Mouse (Mus musculus): Measurements from ENCODE around the gene Gpr153. TPM values are rescaled to one million over a fixed set of nuclear protein-coding genes. Genes with fewer than 3 reads are reported as not detected.

Gpr153 gene
- polyA plus RNA-seq, 1 experiment from 2014 or later = 0.81 TPM

GRCm38 (mm10) chr4:152324641-152325562 is 50.9 kb downstream of the Gpr153 start:
- Histone ChIP-seq H3K27me3 (no peaks in the 10 kb centered on the region), H3K4me3 (replicated peaks) (peak overlapping the region; percentile 84), H3K4me2 (peak overlapping the region; percentile 91), H3K9me3 (replicated peaks) (no peaks in the 10 kb centered on the region), H3K9ac (peak overlapping the region; percentile 52), H3K27ac (no peak overlapping the region), H3K36me3 (peaks cover 25% of the 10 kb centered on the region), H3K4me1 (replicated peaks) (peaks cover 40% of the 10 kb centered on the region)
- DNase-seq (no peak), ATAC-seq (ENCODE audit: low read depth) (peak; percentile 46)
- WGBS (ENCODE audit: insufficient replicate concordance) = 43% methylated on average over 16 of the region's 16 CpGs

- Histone ChIP-seq H3K27ac (peak within 1 kb of the TSS; percentile 80), H3K9me3 (replicated peaks) (no peaks in the 10 kb centered on the region), H3K36me3 (peaks cover 34% of the 10 kb centered on the region), H3K4me3 (replicated peaks) (peak within 1 kb of the TSS; percentile 84), H3K4me1 (replicated peaks) (peaks cover 40% of the 10 kb centered on the region), H3K9ac (peak within 1 kb of the TSS; percentile 89), H3K27me3 (no peaks in the 10 kb centered on the region), H3K4me2 (peak within 1 kb of the TSS; percentile 91)
- ATAC-seq (ENCODE audit: low read depth) = peak; percentile 94
- peak; percentile 94 for DNase-seq
- under 1% methylated on average over 70 of the region's 70 CpGs for WGBS (ENCODE audit: insufficient replicate concordance)
Measured at GRCm38 (mm10) chr4:152325574-152326411, 51.8 kb downstream of the Gpr153 start, which contains the start of gene Rpl22. TSS of gene Rpl22 (plus strand) at chr4:152325742.

DNA sequence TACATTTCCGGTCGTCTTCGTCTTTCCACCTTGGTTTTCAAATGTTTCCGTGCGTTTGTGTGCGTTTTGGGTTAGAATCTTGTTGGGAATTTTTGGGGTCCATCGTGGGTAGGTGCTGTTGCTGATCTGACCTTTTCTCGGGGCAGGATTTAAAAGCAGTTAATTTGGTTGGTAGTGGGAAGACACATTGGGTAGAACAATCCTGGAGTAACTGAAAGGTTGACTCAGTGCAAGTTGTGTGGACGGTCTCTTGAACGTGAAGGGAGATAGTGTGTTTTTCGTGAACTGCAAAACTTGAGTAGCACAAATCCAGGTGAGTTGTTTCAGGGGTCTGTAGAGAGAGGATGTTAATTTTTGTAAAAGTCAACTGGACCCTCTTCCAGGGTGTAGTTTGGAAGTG is 52.5 kb downstream of the Gpr153 start:
- no peak for ATAC-seq (ENCODE audit: low read depth)
- H3K36me3 ChIP-seq = peaks cover 42% of the 10 kb centered on the region
- H3K27me3 ChIP-seq = no peaks in the 10 kb centered on the region
- H3K9ac ChIP-seq = peak overlapping the region; percentile 89
- H3K4me2 ChIP-seq = peak overlapping the region; percentile 91
- no peak for DNase-seq
- peaks cover 40% of the 10 kb centered on the region for H3K4me1 ChIP-seq (replicated peaks)
- WGBS (ENCODE audit: insufficient replicate concordance) = 1% methylated on average over 11 of the region's 11 CpGs
- peak overlapping the region; percentile 84 for H3K4me3 ChIP-seq (replicated peaks)
- peak overlapping the region; percentile 80 for H3K27ac ChIP-seq
- no peaks in the 10 kb centered on the region for H3K9me3 ChIP-seq (replicated peaks)

- H3K36me3 ChIP-seq = peaks cover 63% of the 10 kb centered on the region
Measured at GRCm38 (mm10) chr4:152328691-152329090, 54.7 kb downstream of the Gpr153 start.

GRCm38 (mm10) chr4:152332952-152333351 is 58.9 kb downstream of the Gpr153 start:
- Histone ChIP-seq H3K27me3 (peaks cover 21% of the 10 kb centered on the region), H3K4me1 (replicated peaks) (peaks cover 14% of the 10 kb centered on the region), H3K36me3 (peaks cover 78% of the 10 kb centered on the region), H3K27ac (no peak overlapping the region), H3K4me2 (no peak overlapping the region), H3K4me3 (replicated peaks) (no peak overlapping the region), H3K9me3 (replicated peaks) (no peaks in the 10 kb centered on the region), H3K9ac (no peak overlapping the region)
- 32% methylated on average over 2 of the region's 2 CpGs for WGBS (ENCODE audit: insufficient replicate concordance)
- DNase-seq = peak; percentile 36
- peak; percentile 49 for ATAC-seq (ENCODE audit: low read depth)

More at GRCm38 (mm10) chr4:152328691-152329090, 54.7 kb downstream of the Gpr153 start:
- Histone ChIP-seq H3K4me3 (replicated peaks) (no peak overlapping the region), H3K27me3 (no peaks in the 10 kb centered on the region), H3K4me1 (replicated peaks) (peaks cover 40% of the 10 kb centered on the region), H3K27ac (no peak overlapping the region), H3K4me2 (peak overlapping the region; percentile 17), H3K9ac (no peak overlapping the region), H3K9me3 (replicated peaks) (no peaks in the 10 kb centered on the region)
- WGBS (ENCODE audit: insufficient replicate concordance) = 67% methylated on average over 6 of the region's 6 CpGs
- peak; percentile 31 for DNase-seq
- ATAC-seq (ENCODE audit: low read depth) = no peak

DNA sequence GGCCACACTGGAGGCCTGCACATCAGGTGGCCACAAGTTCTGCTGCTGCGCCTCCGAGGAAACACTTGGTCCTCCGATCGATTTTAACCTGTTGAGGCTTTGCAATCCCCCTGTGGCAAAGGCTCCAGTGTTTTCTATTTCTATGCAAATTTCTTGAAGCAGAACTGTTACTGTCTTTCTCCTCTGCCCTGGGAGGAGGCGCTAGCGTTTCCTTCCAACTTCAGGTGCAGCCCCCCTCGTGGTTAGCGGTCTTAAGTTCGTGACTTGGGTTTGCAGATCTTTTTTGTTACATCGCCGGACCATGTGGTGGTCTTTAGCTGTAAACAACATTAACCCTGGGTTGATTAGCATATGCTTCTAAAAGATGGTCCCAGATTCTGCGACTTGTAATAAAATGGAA is 59.6 kb downstream of the Gpr153 start:
- H3K4me1 ChIP-seq (replicated peaks) = peaks cover 9% of the 10 kb centered on the region
- whole genome bisulfite sequencing (ENCODE audit: insufficient replicate concordance) = 87% methylated on average over 12 of the region's 12 CpGs
- H3K4me3 ChIP-seq (replicated peaks) = no peak overlapping the region
- H3K4me2 ChIP-seq = no peak overlapping the region
- peaks cover 27% of the 10 kb centered on the region for H3K27me3 ChIP-seq
- no peak overlapping the region for H3K9ac ChIP-seq
- no peak for ATAC-seq (ENCODE audit: low read depth)
- H3K36me3 ChIP-seq = peaks cover 73% of the 10 kb centered on the region
- no peaks in the 10 kb centered on the region for H3K9me3 ChIP-seq (replicated peaks)
- H3K27ac ChIP-seq = no peak overlapping the region
- DNase-seq = no peak

Other genes starting within 250 kb of the Gpr153 start
- gene Zbtb48, start 246.6 kb upstream of the Gpr153 start, polyA plus RNA-seq (2015; fragmentation: Nextera tagmentation; extraction: Ambion mirVana) = 7.2 and 9.5 TPM in 2 replicates
- 0.07 TPM in 1 of 2 replicates, not detected in the other for gene Tas1r1, start 235.7 kb upstream of the Gpr153 start, polyA plus RNA-seq (2015; fragmentation: Nextera tagmentation; extraction: Ambion mirVana)
- gene Nol9, start 234.9 kb upstream of the Gpr153 start, polyA plus RNA-seq (2015; fragmentation: Nextera tagmentation; extraction: Ambion mirVana) = 21.9 and 24.1 TPM in 2 replicates
- gene Plekhg5, start 201.7 kb upstream of the Gpr153 start, polyA plus RNA-seq (2015; fragmentation: Nextera tagmentation; extraction: Ambion mirVana) = 4.9 and 5.1 TPM in 2 replicates
- gene Tnfrsf25, start 158.3 kb upstream of the Gpr153 start, polyA plus RNA-seq (2015; fragmentation: Nextera tagmentation; extraction: Ambion mirVana) = 0.37 and 0.48 TPM in 2 replicates
- 1.8 and 2.1 TPM in 2 replicates for gene Espn, start 121.9 kb upstream of the Gpr153 start, polyA plus RNA-seq (2015; fragmentation: Nextera tagmentation; extraction: Ambion mirVana)
- gene Hes2, start 115.4 kb upstream of the Gpr153 start, polyA plus RNA-seq (2015; fragmentation: Nextera tagmentation; extraction: Ambion mirVana) = 0.06 TPM in 1 of 2 replicates, not detected in the other
- 24.8 and 25.2 TPM in 2 replicates for gene Acot7, start 96.1 kb upstream of the Gpr153 start, polyA plus RNA-seq (2015; fragmentation: Nextera tagmentation; extraction: Ambion mirVana)
- not detected in 2 replicates for gene Hes3, start 17.4 kb downstream of the Gpr153 start, polyA plus RNA-seq (2015; fragmentation: Nextera tagmentation; extraction: Ambion mirVana)
- 7.9 and 8.6 TPM in 2 replicates for gene Icmt, start 23.0 kb downstream of the Gpr153 start, polyA plus RNA-seq (2015; fragmentation: Nextera tagmentation; extraction: Ambion mirVana)
- 0.27 and 0.31 TPM in 2 replicates for gene Rnf207, start 44.8 kb downstream of the Gpr153 start, polyA plus RNA-seq (2015; fragmentation: Nextera tagmentation; extraction: Ambion mirVana)
- 353 and 381 TPM in 2 replicates for gene Rpl22, start 51.5 kb downstream of the Gpr153 start, polyA plus RNA-seq (2015; fragmentation: Nextera tagmentation; extraction: Ambion mirVana)
- 0.21 and 0.52 TPM in 2 replicates for gene Chd5, start 64.4 kb downstream of the Gpr153 start, polyA plus RNA-seq (2015; fragmentation: Nextera tagmentation; extraction: Ambion mirVana)
- 0.16 TPM in 2 replicates for gene Nphp4, start 202.5 kb downstream of the Gpr153 start, polyA plus RNA-seq (2015; fragmentation: Nextera tagmentation; extraction: Ambion mirVana)
- gene Kcnab2, start 203.6 kb downstream of the Gpr153 start, polyA plus RNA-seq (2015; fragmentation: Nextera tagmentation; extraction: Ambion mirVana) = 8.3 and 9.6 TPM in 2 replicates

All from liver, embryonic 13.5 days (tissue).